Mouse (Mus musculus) heart, postnatal 0 days (tissue): ENCODE measurements around the gene Golim4. TPM values are rescaled to one million over a fixed set of nuclear protein-coding genes. Genes with fewer than 3 reads are reported as not detected.

Source experiments
- ATAC-seq: fragments of 200-750 bp; cut with Nextera tagmentation; 2 replicates; pipeline ENCODE4 v1.8.0; 2017; ENCODE audit warnings: low read depth, moderate number of reproducible peaks, moderate library complexity; ENCODE audit not compliant: insufficient read depth
- DNase-seq: peaks from one replicate; pipeline ENCODE4 v3.0.0-alpha.2; 2016; ENCODE audit warnings: low spot score
- H3K27ac ChIP-seq: fragments of 300-500 bp; sonication (generic); 2 replicates; pipeline ENCODE4 v1.5.1; 2014; ENCODE audit warnings: low read depth, mild to moderate bottlenecking
- H3K27me3 ChIP-seq: fragments of 300-500 bp; sonication (generic); 2 replicates; pipeline ENCODE4 v1.6.1; 2014; ENCODE audit warnings: low read length, mixed read lengths; ENCODE audit not compliant: control insufficient read depth, insufficient read depth
- H3K36me3 ChIP-seq: fragments of 300-500 bp; sonication (generic); replicated peaks from 2 replicates; pipeline ENCODE4 v1.6.1; 2014; ENCODE audit warnings: low read length, mixed read lengths; ENCODE audit not compliant: control insufficient read depth, insufficient read depth
- H3K4me1 ChIP-seq: fragments of 300-500 bp; sonication (generic); 2 replicates; pipeline ENCODE4 v1.6.1; 2014; ENCODE audit warnings: antibody characterized with exemption; ENCODE audit not compliant: control insufficient read depth, insufficient read depth
- H3K4me2 ChIP-seq: fragments of 300-500 bp; sonication (generic); 2 replicates; pipeline ENCODE4 v1.6.1; 2014; ENCODE audit warnings: low read depth, mild to moderate bottlenecking, low read length, moderate library complexity
- H3K4me3 ChIP-seq: fragments of 300-500 bp; sonication (generic); 2 replicates; pipeline ENCODE4 v1.5.1; 2014; ENCODE audit warnings: low read depth, low read length
- H3K9ac ChIP-seq: fragments of 300-500 bp; sonication (generic); replicated peaks from 2 replicates; pipeline ENCODE4 v1.6.1; 2014; ENCODE audit warnings: low read depth, low read length, mixed read lengths
- H3K9me3 ChIP-seq: fragments of 300-500 bp; sonication (generic); replicated peaks from 2 replicates; pipeline ENCODE4 v1.6.1; 2016; ENCODE audit warnings: low read length; ENCODE audit not compliant: control insufficient read depth
- CTCF ChIP-seq: IDR thresholded peaks from 2 replicates; pipeline ENCODE4 v1.5.1; 2016; ENCODE audit warnings: antibody characterized with exemption, control low read depth, low read depth
- EP300 ChIP-seq: IDR thresholded peaks from 2 replicates; pipeline ENCODE4 v1.6.1; 2016; ENCODE audit warnings: antibody characterized with exemption, low read depth
- WGBS: fragments of 180-500 bp; shearing (Covaris S2); extraction: QIAGEN DNeasy Blood & Tissue Kit; methylation state at CpG from one replicate; pipeline ENCODE4 v1.1.7; 2014; 5-methylcytosine and 5-hydroxymethylcytosine counted together
- polyA plus RNA-seq: library from polyadenylated mRNA; unstranded; fragments of >200 nt; fragmentation: Nextera tagmentation; extraction: Ambion mirVana; gene quantifications from 2 replicates; pipeline ENCODE4 v1.2.1, GENCODE M21; 2015
- total RNA-seq: library from RNA; depleted of rRNA; stranded (reverse); fragments of >200 nt; gene quantifications from 2 replicates; pipeline ENCODE4 v1.2.3, GENCODE M21; 2014; ENCODE audit warnings: low replicate concordance

The Golim4 gene
- total and polyA plus RNA-seq, 2 experiments from 2014 or later: 20.2 to 24.7 TPM

- TF ChIP-seq CTCF (no peak), EP300 (no peak)
- ATAC-seq (no peak), DNase-seq (no peak)
- Histone ChIP-seq H3K36me3 (peaks cover 87% of the 10 kb centered on the region), H3K9ac (no peak overlapping the region), H3K27me3 (no peaks in the 10 kb centered on the region), H3K4me2 (no peak overlapping the region), H3K4me1 (0 out of 2 replicates have a peak, but pooled peaks cover 3% of the 10 kb centered on the region), H3K9me3 (no peaks in the 10 kb centered on the region), H3K27ac (no peak overlapping the region), H3K4me3 (no peak overlapping the region)
- WGBS: 94% methylated on average over 1 of the region's 1 CpGs
These were observed 67.4 kb downstream of the Golim4 start for GRCm38 (mm10) chr3:75889323-75889722.

DNA sequence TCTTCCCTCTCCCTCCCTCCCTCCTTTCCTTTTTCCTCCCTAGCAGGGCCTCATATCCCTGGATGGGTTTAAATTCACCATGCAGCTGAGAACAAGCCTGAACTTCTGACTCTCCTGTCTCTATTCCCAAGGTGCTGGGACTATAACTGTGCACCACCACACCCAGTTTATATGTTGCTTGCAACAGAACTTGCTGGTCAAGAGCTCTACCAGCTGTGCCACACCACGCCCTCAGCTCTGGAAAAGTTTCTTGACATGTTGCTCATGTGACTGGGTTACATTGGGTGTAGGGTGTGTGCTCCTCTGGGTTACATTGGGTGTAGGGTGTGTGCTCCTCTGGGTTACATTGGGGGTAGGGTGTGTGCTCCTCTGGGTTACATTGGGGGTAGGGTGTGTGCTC is 75.2 kb downstream of the Golim4 start:
- no peak overlapping the region for H3K4me3 ChIP-seq
- H3K4me1 ChIP-seq: no peaks in the 10 kb centered on the region
- no peak overlapping the region for H3K9ac ChIP-seq
- no peak for TF ChIP-seq CTCF
- TF ChIP-seq EP300: no peak
- peaks cover 58% of the 10 kb centered on the region for H3K36me3 ChIP-seq
- WGBS: 90% methylated on average over 1 of the region's 1 CpGs
- H3K4me2 ChIP-seq: no peak overlapping the region
- DNase-seq (no peak), ATAC-seq (no peak)
- no peaks in the 10 kb centered on the region for H3K9me3 ChIP-seq
- no peaks in the 10 kb centered on the region for H3K27me3 ChIP-seq
- no peak overlapping the region for H3K27ac ChIP-seq

DNA sequence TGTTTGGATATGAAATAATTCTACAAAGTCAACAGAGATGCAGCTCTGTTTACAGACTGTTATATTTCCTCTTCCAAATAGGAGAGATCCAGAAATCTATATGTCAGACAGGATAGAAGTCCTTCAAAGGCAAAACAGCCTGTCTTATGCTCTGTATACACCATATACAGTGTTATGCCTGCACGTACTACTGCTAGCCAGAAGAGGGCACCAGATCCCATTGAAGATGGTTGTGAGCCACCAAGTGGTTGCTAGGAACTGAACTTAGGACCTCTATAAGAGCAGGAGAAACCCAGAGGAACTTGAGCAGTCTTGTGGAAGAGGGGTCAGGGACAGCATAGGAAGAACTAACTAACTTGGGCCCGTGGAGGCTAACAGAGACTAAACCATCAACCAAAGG is 77.5 kb downstream of the Golim4 start:
- H3K4me2 ChIP-seq: no peak overlapping the region
- ATAC-seq (no peak), DNase-seq (no peak)
- H3K9me3 ChIP-seq: no peaks in the 10 kb centered on the region
- peaks cover 42% of the 10 kb centered on the region for H3K36me3 ChIP-seq
- H3K9ac ChIP-seq: no peak overlapping the region
- no peak overlapping the region for H3K4me3 ChIP-seq
- no peaks in the 10 kb centered on the region for H3K4me1 ChIP-seq
- no peaks in the 10 kb centered on the region for H3K27me3 ChIP-seq
- WGBS: 93% methylated on average over 2 of the region's 2 CpGs
- no peak for TF ChIP-seq EP300
- TF ChIP-seq CTCF: peak; percentile 15; the same call in 1 of the 2 replicates
- no peak overlapping the region for H3K27ac ChIP-seq

GRCm38 (mm10) chr3:75868886-75869285 is 87.9 kb downstream of the Golim4 start:
- no peaks in the 10 kb centered on the region for H3K27me3 ChIP-seq
- peak; percentile 18 for DNase-seq

DNA sequence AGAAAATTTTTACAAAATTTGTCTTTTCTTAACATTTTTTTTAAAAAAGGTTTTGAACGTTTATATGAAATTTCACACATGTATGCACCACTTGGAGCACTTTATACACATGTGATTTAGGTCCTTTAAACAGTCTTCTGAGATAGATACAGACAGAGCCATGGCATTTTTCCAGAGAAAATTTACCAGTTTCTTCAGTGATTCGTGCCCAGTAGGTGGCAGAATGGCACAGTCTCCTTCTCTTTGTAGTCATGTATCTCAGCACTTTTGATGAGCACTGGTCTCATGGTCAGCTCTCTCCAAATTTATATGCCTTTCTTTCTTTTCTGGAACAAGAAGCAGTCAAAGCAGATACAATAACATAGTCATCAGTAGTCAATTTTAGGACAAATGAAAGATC is 92.5 kb downstream of the Golim4 start:
- WGBS: 20% methylated on average over 2 of the region's 2 CpGs
- Histone ChIP-seq H3K9me3 (no peaks in the 10 kb centered on the region), H3K36me3 (no peaks in the 10 kb centered on the region), H3K9ac (no peak overlapping the region), H3K27me3 (no peaks in the 10 kb centered on the region), H3K4me1 (no peaks in the 10 kb centered on the region), H3K4me3 (no peak overlapping the region), H3K27ac (no peak overlapping the region), H3K4me2 (no peak overlapping the region)
- 0 out of 2 replicates have a peak, but pooled peaks have one; percentile 1 for TF ChIP-seq CTCF
- TF ChIP-seq EP300: no peak
- no peak for ATAC-seq
- DNase-seq: no peak

More at GRCm38 (mm10) chr3:75868886-75869285, 87.9 kb downstream of the Golim4 start:
- Histone ChIP-seq H3K9me3 (no peaks in the 10 kb centered on the region), H3K9ac (no peak overlapping the region), H3K4me1 (no peaks in the 10 kb centered on the region), H3K4me3 (no peak overlapping the region), H3K27ac (no peak overlapping the region), H3K36me3 (no peaks in the 10 kb centered on the region; the same call in 1 of the 2 replicates), H3K4me2 (no peak overlapping the region)
- WGBS: 24% methylated on average over 1 of the region's 1 CpGs
- TF ChIP-seq CTCF (no peak), EP300 (no peak)
- no peak for ATAC-seq

GRCm38 (mm10) chr3:75861677-75862076 is 95.1 kb downstream of the Golim4 start:
- Histone ChIP-seq H3K9ac (no peak overlapping the region), H3K4me3 (no peak overlapping the region), H3K4me1 (no peaks in the 10 kb centered on the region), H3K9me3 (no peaks in the 10 kb centered on the region), H3K27ac (no peak overlapping the region), H3K27me3 (no peaks in the 10 kb centered on the region), H3K4me2 (no peak overlapping the region), H3K36me3 (no peaks in the 10 kb centered on the region)
- 34% methylated on average over 4 of the region's 4 CpGs for WGBS
- ATAC-seq (no peak), DNase-seq (no peak)
- TF ChIP-seq CTCF (peak; percentile 46), EP300 (no peak)
